Mouse (Mus musculus): ENCODE data around the gene Pitpnc1. TPM values are rescaled to one million over a fixed set of nuclear protein-coding genes. Genes with fewer than 3 reads are reported as not detected.

Pitpnc1 gene
- polyA plus RNA-seq, 1 experiment, result 14.0 TPM

GRCm38 (mm10) chr11:107255185-107255584 is 215.3 kb downstream of the Pitpnc1 start:
- H3K27ac ChIP-seq (ENCODE audit: control insufficient read depth, insufficient read depth, low read depth, low read length, poor library complexity), result no peak overlapping the region
- 87% methylated on average over 11 of the region's 11 CpGs for WGBS
- peaks cover 2% of the 10 kb centered on the region; the same call in 1 of the 2 replicates for H3K4me1 ChIP-seq (ENCODE audit: control insufficient read depth, insufficient read depth, low read length)
- TF ChIP-seq POLR2A (IDR thresholded peaks at IDR 0.05; ENCODE audit: borderline replicate concordance, control insufficient read depth, low read depth, low read length) (no peak), CTCF (IDR thresholded peaks at IDR 0.05; ENCODE audit: control insufficient read depth, insufficient read depth, low read length) (peak; percentile 44)
- no peak overlapping the region for H3K4me3 ChIP-seq (replicated peaks; ENCODE audit: control insufficient read depth, low read depth, low read length)

GRCm38 (mm10) chr11:107254181-107254580 is 216.3 kb downstream of the Pitpnc1 start:
- H3K4me1 ChIP-seq (ENCODE audit: control insufficient read depth, insufficient read depth, low read length), result peaks cover 2% of the 10 kb centered on the region; the same call in 1 of the 2 replicates
- TF ChIP-seq CTCF (IDR thresholded peaks at IDR 0.05; ENCODE audit: control insufficient read depth, insufficient read depth, low read length) (no peak), POLR2A (IDR thresholded peaks at IDR 0.05; ENCODE audit: borderline replicate concordance, control insufficient read depth, low read depth, low read length) (no peak)
- no peak overlapping the region for H3K4me3 ChIP-seq (replicated peaks; ENCODE audit: control insufficient read depth, low read depth, low read length)
- no peak overlapping the region for H3K27ac ChIP-seq (ENCODE audit: control insufficient read depth, insufficient read depth, low read depth, low read length, poor library complexity)
- 74% methylated on average over 7 of the region's 7 CpGs for WGBS

GRCm38 (mm10) chr11:107252026-107252425 is 218.5 kb downstream of the Pitpnc1 start:
- H3K27ac ChIP-seq (ENCODE audit: control insufficient read depth, insufficient read depth, low read depth, low read length, poor library complexity), result no peak overlapping the region
- 95% methylated on average over 10 of the region's 10 CpGs for WGBS
- H3K4me1 ChIP-seq (ENCODE audit: control insufficient read depth, insufficient read depth, low read length), result peaks cover 2% of the 10 kb centered on the region; the same call in 1 of the 2 replicates
- H3K4me3 ChIP-seq (replicated peaks; ENCODE audit: control insufficient read depth, low read depth, low read length), result no peak overlapping the region
- TF ChIP-seq CTCF (IDR thresholded peaks at IDR 0.05; ENCODE audit: control insufficient read depth, insufficient read depth, low read length), result no peak
- TF ChIP-seq POLR2A (IDR thresholded peaks at IDR 0.05; ENCODE audit: borderline replicate concordance, control insufficient read depth, low read depth, low read length), result no peak

GRCm38 (mm10) chr11:107251460-107251859 is 219.0 kb downstream of the Pitpnc1 start:
- WGBS, result 90% methylated on average over 7 of the region's 7 CpGs
- Histone ChIP-seq H3K27ac (ENCODE audit: control insufficient read depth, insufficient read depth, low read depth, low read length, poor library complexity) (no peak overlapping the region), H3K4me3 (replicated peaks; ENCODE audit: control insufficient read depth, low read depth, low read length) (no peak overlapping the region), H3K4me1 (ENCODE audit: control insufficient read depth, insufficient read depth, low read length) (peaks cover 2% of the 10 kb centered on the region; the same call in 1 of the 2 replicates)
- TF ChIP-seq POLR2A (IDR thresholded peaks at IDR 0.05; ENCODE audit: borderline replicate concordance, control insufficient read depth, low read depth, low read length) (no peak), CTCF (IDR thresholded peaks at IDR 0.05; ENCODE audit: control insufficient read depth, insufficient read depth, low read length) (no peak)

GRCm38 (mm10) chr11:107250882-107251281 is 219.6 kb downstream of the Pitpnc1 start:
- H3K4me3 ChIP-seq (replicated peaks; ENCODE audit: control insufficient read depth, low read depth, low read length), result no peak overlapping the region
- peaks cover 2% of the 10 kb centered on the region; the same call in 1 of the 2 replicates for H3K4me1 ChIP-seq (ENCODE audit: control insufficient read depth, insufficient read depth, low read length)
- no peak for TF ChIP-seq CTCF (IDR thresholded peaks at IDR 0.05; ENCODE audit: control insufficient read depth, insufficient read depth, low read length)
- TF ChIP-seq POLR2A (IDR thresholded peaks at IDR 0.05; ENCODE audit: borderline replicate concordance, control insufficient read depth, low read depth, low read length), result no peak
- WGBS, result 94% methylated on average over 8 of the region's 8 CpGs
- H3K27ac ChIP-seq (ENCODE audit: control insufficient read depth, insufficient read depth, low read depth, low read length, poor library complexity), result no peak overlapping the region

GRCm38 (mm10) chr11:107248753-107249152 is 221.7 kb downstream of the Pitpnc1 start:
- WGBS, result 92% methylated on average over 7 of the region's 7 CpGs

GRCm38 (mm10) chr11:107245657-107246056 is 224.8 kb downstream of the Pitpnc1 start:
- no peak for TF ChIP-seq CTCF (IDR thresholded peaks at IDR 0.05; ENCODE audit: control insufficient read depth, insufficient read depth, low read length)
- no peak for TF ChIP-seq POLR2A (IDR thresholded peaks at IDR 0.05; ENCODE audit: borderline replicate concordance, control insufficient read depth, low read depth, low read length)
- H3K27ac ChIP-seq (ENCODE audit: control insufficient read depth, insufficient read depth, low read depth, low read length, poor library complexity), result no peak overlapping the region
- WGBS, result 84% methylated on average over 7 of the region's 7 CpGs
- peaks cover 2% of the 10 kb centered on the region; the same call in 1 of the 2 replicates for H3K4me1 ChIP-seq (ENCODE audit: control insufficient read depth, insufficient read depth, low read length)
- H3K4me3 ChIP-seq (replicated peaks; ENCODE audit: control insufficient read depth, low read depth, low read length), result no peak overlapping the region

More at GRCm38 (mm10) chr11:107248753-107249152, 221.7 kb downstream of the Pitpnc1 start:
- H3K27ac ChIP-seq (ENCODE audit: control insufficient read depth, insufficient read depth, low read depth, low read length, poor library complexity), result no peak overlapping the region; the same call in 1 of the 2 replicates
- no peaks in the 10 kb centered on the region for H3K4me1 ChIP-seq (ENCODE audit: control insufficient read depth, insufficient read depth, low read length)
- no peak for TF ChIP-seq POLR2A (IDR thresholded peaks at IDR 0.05; ENCODE audit: borderline replicate concordance, control insufficient read depth, low read depth, low read length)
- no peak for TF ChIP-seq CTCF (IDR thresholded peaks at IDR 0.05; ENCODE audit: control insufficient read depth, insufficient read depth, low read length)
- H3K4me3 ChIP-seq (replicated peaks; ENCODE audit: control insufficient read depth, low read depth, low read length), result no peak overlapping the region

- TF ChIP-seq CTCF (IDR thresholded peaks at IDR 0.05; ENCODE audit: control insufficient read depth, insufficient read depth, low read length), result no peak
- no peak for TF ChIP-seq POLR2A (IDR thresholded peaks at IDR 0.05; ENCODE audit: borderline replicate concordance, control insufficient read depth, low read depth, low read length)
- H3K4me3 ChIP-seq (replicated peaks; ENCODE audit: control insufficient read depth, low read depth, low read length), result no peak overlapping the region
- no peak overlapping the region for H3K27ac ChIP-seq (ENCODE audit: control insufficient read depth, insufficient read depth, low read depth, low read length, poor library complexity)
- WGBS, result 90% methylated on average over 6 of the region's 6 CpGs
- H3K4me1 ChIP-seq (ENCODE audit: control insufficient read depth, insufficient read depth, low read length), result peaks cover 2% of the 10 kb centered on the region; the same call in 1 of the 2 replicates
Observed at GRCm38 (mm10) chr11:107243126-107243525, 227.4 kb downstream of the Pitpnc1 start.

- 33% methylated on average over 7 of the region's 7 CpGs for WGBS
- Histone ChIP-seq H3K4me1 (ENCODE audit: control insufficient read depth, insufficient read depth, low read length) (peaks cover 2% of the 10 kb centered on the region; the same call in 1 of the 2 replicates), H3K4me3 (replicated peaks; ENCODE audit: control insufficient read depth, low read depth, low read length) (no peak overlapping the region), H3K27ac (ENCODE audit: control insufficient read depth, insufficient read depth, low read depth, low read length, poor library complexity) (no peak overlapping the region)
- no peak for TF ChIP-seq POLR2A (IDR thresholded peaks at IDR 0.05; ENCODE audit: borderline replicate concordance, control insufficient read depth, low read depth, low read length)
- TF ChIP-seq CTCF (IDR thresholded peaks at IDR 0.05; ENCODE audit: control insufficient read depth, insufficient read depth, low read length), result no peak
Observed at GRCm38 (mm10) chr11:107241678-107242077, 228.8 kb downstream of the Pitpnc1 start.

Measured in bone marrow, adult 2 months (tissue).